Mouse (Mus musculus) cortical plate, adult 2 months (tissue): Measurements from ENCODE around the gene Scarf2.

Experiments
- CTCF ChIP-seq: fragments of 200-500 bp; IDR thresholded peaks from 2 replicates; pipeline ENCODE4 v1.5.1; 2011; ENCODE audit warnings: mild to moderate bottlenecking, control low read depth, low read length; ENCODE audit not compliant: insufficient read depth; ENCODE audit errors: extremely low read depth
- POLR2A ChIP-seq: fragments of 200-500 bp; IDR thresholded peaks from 2 replicates; pipeline ENCODE4 v1.6.1; 2011; ENCODE audit warnings: mild to moderate bottlenecking, low read length, control low read depth; ENCODE audit not compliant: insufficient read depth; ENCODE audit errors: extremely low read depth

DNA sequence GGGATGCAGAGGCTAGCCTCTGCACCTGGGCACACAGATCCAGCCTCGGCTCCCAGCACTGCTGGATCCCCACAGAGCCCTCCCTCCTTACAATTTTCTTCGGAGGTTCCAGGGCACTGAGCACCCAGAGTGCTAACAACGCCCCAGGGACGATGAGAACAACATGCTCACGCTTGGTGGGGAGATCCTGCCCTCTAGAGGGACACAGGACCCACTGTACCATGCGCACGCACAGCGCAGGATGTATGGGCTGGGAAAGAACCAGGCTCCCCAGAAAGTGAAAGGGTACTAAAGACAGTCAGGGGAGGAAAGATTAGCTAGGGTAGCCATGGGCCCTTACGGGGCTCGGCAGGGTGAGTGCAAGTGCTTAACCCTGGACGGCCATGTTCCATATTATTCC, 34.7 kb downstream of the Scarf2 start:
- TF ChIP-seq CTCF (no peak), POLR2A (no peak)
